Mouse (Mus musculus) hematopoietic stem cell, adult 5-6 weeks (primary cell): ENCODE data around the gene Colgalt1. TPM values are rescaled to one million over a fixed set of nuclear protein-coding genes. Genes with fewer than 3 reads are reported as not detected.

Experiments
- ATAC-seq, 2 experiments: fragments of 125-278 bp in 1 of 2; replicated peaks in 1 of 2; 2 replicates each; pipeline ENCODE4 v1.8.0; 2016 to 2017; ENCODE audit warnings: inconsistent platforms in 2 of 2, mild to moderate bottlenecking in 2 of 2, moderate number of reproducible peaks in 2 of 2, low read depth in 1 of 2, moderate TSS enrichment in 1 of 2; ENCODE audit not compliant: low FRiP score in 2 of 2, poor library complexity in 2 of 2, severe bottlenecking in 2 of 2, insufficient read depth in 1 of 2, low TSS enrichment in 1 of 2
- total RNA-seq: library from RNA; stranded (forward); fragments of 172-1452, 232-1000 nt; gene quantifications from 2 replicates; pipeline ENCODE4 v1.2.3, GENCODE M21; 2017

Gene Colgalt1
- total RNA-seq, 1 experiment from 2014 or later, result 53.6 TPM

- ATAC-seq, result no peak
Measured at GRCm38 (mm10) chr8:71579476-71579875, 31.3 kb upstream of the Colgalt1 start.

GRCm38 (mm10) chr8:71580201-71580600, 30.6 kb upstream of the Colgalt1 start:
- ATAC-seq, result no peak

GRCm38 (mm10) chr8:71586891-71587290, 23.9 kb upstream of the Colgalt1 start:
- 0 out of 4 replicates have a peak, but pooled peaks of 1 of the 2 experiments have one; percentile 13 for ATAC-seq

GRCm38 (mm10) chr8:71588762-71589161, 22.0 kb upstream of the Colgalt1 start:
- no peak for ATAC-seq

- no peak for ATAC-seq
Measured at GRCm38 (mm10) chr8:71591017-71591416, 19.8 kb upstream of the Colgalt1 start.

GRCm38 (mm10) chr8:71591471-71592373, 19.1 kb upstream of the Colgalt1 start, which contains the start of gene Pgls:
Pgls (plus strand) TSS chr8:71592176.
- peak; percentile 60 to 64 for ATAC-seq

GRCm38 (mm10) chr8:71592374-71593170, 18.2 kb upstream of the Colgalt1 start:
- ATAC-seq, result no peak; a peak in 1 of 4 replicates

- ATAC-seq, result no peak
Measured at GRCm38 (mm10) chr8:71593556-71594323, 17.1 kb upstream of the Colgalt1 start.

- ATAC-seq, result no peak
Measured at GRCm38 (mm10) chr8:71594324-71594722, 16.5 kb upstream of the Colgalt1 start.

GRCm38 (mm10) chr8:71595862-71596261, 14.9 kb upstream of the Colgalt1 start:
- peak; percentile 30 to 57; a peak in 2 of 4 replicates for ATAC-seq

GRCm38 (mm10) chr8:71596384-71596783, 14.4 kb upstream of the Colgalt1 start:
- no peak for ATAC-seq

GRCm38 (mm10) chr8:71596798-71597197, 14.0 kb upstream of the Colgalt1 start:
- ATAC-seq, result 0 out of 4 replicates have a peak, but pooled peaks of 1 of the 2 experiments have one; percentile 15

GRCm38 (mm10) chr8:71597451-71597850, 13.3 kb upstream of the Colgalt1 start, which contains the start of gene Fam129c:
Fam129c (plus strand) TSS chr8:71597648.
- no peak for ATAC-seq

- ATAC-seq, result no peak
Measured at GRCm38 (mm10) chr8:71598375-71598774, 12.4 kb upstream of the Colgalt1 start.

GRCm38 (mm10) chr8:71598841-71599240, 12.0 kb upstream of the Colgalt1 start:
- ATAC-seq, result no peak

- ATAC-seq, result peak; percentile 22 to 24; a peak in 2 of 4 replicates
Measured at GRCm38 (mm10) chr8:71601939-71602665, 8.7 kb upstream of the Colgalt1 start.
